8 mouse cellular contexts compared by ENCODE assay signal in the genomic region with DNA sequence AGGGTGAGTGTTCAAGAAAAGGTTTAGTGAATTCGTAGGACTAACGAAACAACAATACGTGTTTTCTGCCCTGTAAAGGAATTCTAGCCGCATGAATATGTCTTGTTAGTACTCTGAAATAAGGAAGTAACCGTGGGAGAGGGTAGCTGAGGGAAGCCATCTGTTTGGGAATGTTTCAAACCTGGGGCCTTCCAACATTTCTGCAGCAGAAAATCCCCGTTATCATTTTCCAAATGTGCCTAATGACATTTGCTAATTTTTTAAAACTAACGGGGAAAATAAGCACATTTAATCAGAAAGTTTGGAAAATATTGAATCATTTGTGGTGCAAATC. TPM values are rescaled to one million over a fixed set of nuclear protein-coding genes. Genes with fewer than 3 reads are reported as not detected.
DNase-seq lines count a peak whose midpoint lies in the region; ATAC-seq and TF ChIP-seq lines count a peak whose summit lies in the region.

No protein-coding gene starts in this region.

- WGBS in heart, embryonic 10.5 days, result 4% methylated on average over 7 of the region's 7 CpGs
- WGBS in forebrain, embryonic 14.5 days, result 5% methylated on average over 7 of the region's 7 CpGs
- 0% methylated on average over 7 of the region's 7 CpGs for WGBS in liver, embryonic 16.5 days (ENCODE audit: insufficient replicate concordance)

- peak overlapping the region; percentile 92 for H3K27ac ChIP-seq in heart, embryonic 10.5 days
- H3K27ac ChIP-seq in forebrain, embryonic 14.5 days (ENCODE audit: low read depth, low read length), result no peak overlapping the region
- peak overlapping the region; percentile 47 for H3K27ac ChIP-seq in liver, embryonic 16.5 days (ENCODE audit: low read length)

- H3K9ac ChIP-seq in forebrain, embryonic 14.5 days (ENCODE audit: low read length), result peak overlapping the region; percentile 64
- peak overlapping the region; percentile 62 for H3K9ac ChIP-seq in liver, embryonic 16.5 days (ENCODE audit: low read depth, low read length)

- peak overlapping the region; percentile 48 for H3K4me2 ChIP-seq in forebrain, embryonic 14.5 days (ENCODE audit: low read length)
- peak overlapping the region; percentile 64 for H3K4me2 ChIP-seq in liver, embryonic 16.5 days (ENCODE audit: low read depth, low read length)

- no peak for DNase-seq in heart, embryonic 10.5 days (ENCODE audit: low spot score)
- no peak for DNase-seq in heart, postnatal 36 days
- no peak for DNase-seq in forebrain, embryonic 14.5 days (ENCODE audit: low spot score)
- DNase-seq in embryo, embryonic 10 days (ENCODE audit: low spot score), result no peak
- DNase-seq in cerebellum, postnatal 25 days, result no peak
- DNase-seq in left cerebral cortex, adult 18-20 months (ENCODE audit: low spot score in 2 of 2), result no peak

- TF ChIP-seq CTCF in E14TG2a.4 (conservative IDR thresholded peaks at IDR 0.05; ENCODE audit: low read length), result no peak

- H3K27me3 ChIP-seq in heart, embryonic 10.5 days (ENCODE audit: insufficient read depth, poor library complexity, severe bottlenecking), result no peaks in the 10 kb centered on the region
- H3K27me3 ChIP-seq in E14TG2a.4 (ENCODE audit: insufficient read depth, low read length), result no peaks in the 10 kb centered on the region
- H3K27me3 ChIP-seq in forebrain, embryonic 14.5 days (replicated peaks; ENCODE audit: control insufficient read depth, insufficient read depth, low read length), result no peaks in the 10 kb centered on the region
- no peaks in the 10 kb centered on the region for H3K27me3 ChIP-seq in liver, embryonic 16.5 days (ENCODE audit: control insufficient read depth, insufficient read depth, low read depth, low read length)

- peak overlapping the region; percentile 66 for H3K4me3 ChIP-seq in heart, embryonic 10.5 days
- H3K4me3 ChIP-seq in E14TG2a.4 (replicated peaks; ENCODE audit: low read length), result peak overlapping the region; percentile 82
- H3K4me3 ChIP-seq in forebrain, embryonic 14.5 days (ENCODE audit: low read depth, low read length), result peak overlapping the region; percentile 43
- peak overlapping the region; percentile 77 for H3K4me3 ChIP-seq in liver, embryonic 16.5 days (ENCODE audit: low read depth, low read length)

- peak; percentile 79 for ATAC-seq in forebrain, embryonic 14.5 days
- peak; percentile 51 for ATAC-seq in liver, embryonic 16.5 days (ENCODE audit: low read depth)

- no peaks in the 10 kb centered on the region for H3K9me3 ChIP-seq in heart, embryonic 10.5 days
- no peaks in the 10 kb centered on the region for H3K9me3 ChIP-seq in E14TG2a.4 (ENCODE audit: low read length)
- no peaks in the 10 kb centered on the region for H3K9me3 ChIP-seq in forebrain, embryonic 14.5 days (replicated peaks; ENCODE audit: control insufficient read depth, low read length)
- H3K9me3 ChIP-seq in liver, embryonic 16.5 days (replicated peaks; ENCODE audit: control insufficient read depth, low read length), result no peaks in the 10 kb centered on the region

- intact Hi-C loops in heart, postnatal 36 days (cut with DNase I), result loop anchor here (1.0 to 2.0 kb wide), 3 partner anchors 33 to 264 kb away; partner anchors contain the start of genes Bmt2 and Gpr85

- H3K4me1 ChIP-seq in heart, embryonic 10.5 days, result peaks cover 5% of the 10 kb centered on the region
- H3K4me1 ChIP-seq in E14TG2a.4 (replicated peaks; ENCODE audit: low read depth, low read length), result peaks cover 12% of the 10 kb centered on the region
- H3K4me1 ChIP-seq in forebrain, embryonic 14.5 days (ENCODE audit: control insufficient read depth, insufficient read depth, low read length), result peaks cover 7% of the 10 kb centered on the region; the same call in 1 of the 2 replicates
- peaks cover 2% of the 10 kb centered on the region for H3K4me1 ChIP-seq in liver, embryonic 16.5 days (ENCODE audit: control insufficient read depth, low read depth, low read length)

- H3K36me3 ChIP-seq in heart, embryonic 10.5 days, result peaks cover 12% of the 10 kb centered on the region
- peaks cover 26% of the 10 kb centered on the region for H3K36me3 ChIP-seq in E14TG2a.4 (ENCODE audit: insufficient read depth, low read length)
- H3K36me3 ChIP-seq in forebrain, embryonic 14.5 days (ENCODE audit: control insufficient read depth, insufficient read depth, low read length), result no peaks in the 10 kb centered on the region
- no peaks in the 10 kb centered on the region for H3K36me3 ChIP-seq in liver, embryonic 16.5 days (ENCODE audit: control insufficient read depth, insufficient read depth)

RNA-seq across cellular contexts. Expression of gene 2610001J05Rik, which starts 0.3 kb away (rescaled TPM):
- 109 and 111 TPM in 2 replicates for polyA plus RNA-seq in heart, embryonic 10.5 days (2016; fragmentation: Nextera tagmentation; extraction: Ambion mirVana)
- total RNA-seq in heart, postnatal 36 days (2021), result 10 to 100 TPM; 42.4 TPM
- 73.0 and 76.9 TPM in 2 replicates for polyA plus RNA-seq in forebrain, embryonic 14.5 days (2014; fragmentation: Nextera tagmentation; extraction: Ambion mirVana)
- polyA plus RNA-seq in liver, embryonic 16.5 days (2015; fragmentation: Nextera tagmentation; extraction: Ambion mirVana), result 33.5 and 37.7 TPM in 2 replicates
- 10 to 100 TPM; 34.1 to 37.4 TPM for total RNA-seq in left cerebral cortex, adult 18-20 months (2021)

RNA-seq across cellular contexts. Expression of gene Gpr85, which starts 31.9 kb away (rescaled TPM):
- polyA plus RNA-seq in heart, embryonic 10.5 days (2016; fragmentation: Nextera tagmentation; extraction: Ambion mirVana), result 4.3 and 5.6 TPM in 2 replicates
- under 1 TPM in 1 of 2 experiments, not detected in 1; 0.14 TPM for total RNA-seq in heart, postnatal 36 days (2021)
- polyA plus RNA-seq in forebrain, embryonic 14.5 days (2014; fragmentation: Nextera tagmentation; extraction: Ambion mirVana), result 113 and 142 TPM in 2 replicates
- polyA plus RNA-seq in liver, embryonic 16.5 days (2015; fragmentation: Nextera tagmentation; extraction: Ambion mirVana), result 0.20 and 0.21 TPM in 2 replicates
- total RNA-seq in left cerebral cortex, adult 18-20 months (2021), result 10 to 100 TPM; 34.4 to 36.8 TPM

Comparison
In these comparisons a context has a peak if more than half of its experiments do, and no peak if none do; other contexts are left out.
1. RNA of gene Gpr85, which starts 31.9 kb away (polyA plus RNA-seq): 113 to 142 TPM in forebrain, embryonic 14.5 days; 4.3 to 5.6 TPM in heart, embryonic 10.5 days and 0.20 to 0.21 TPM in liver, embryonic 16.5 days; every median in the first group is over 10 times any median in the second.
2. Peak in every context shown above with its lines, with median percentiles within 50 percentile points of each other: H3K4me3 ChIP-seq.